Mouse (Mus musculus): ENCODE data around the gene Scaf8.

- TF ChIP-seq GABPA (IDR thresholded peaks at IDR 0.05; ENCODE audit: low read depth, low read length) (no peak), TAL1 (IDR thresholded peaks at IDR 0.05; ENCODE audit: low read length) (no peak), E2F4 (IDR thresholded peaks at IDR 0.05; ENCODE audit: borderline replicate concordance, low read depth, low read length) (no peak), TCF12 (IDR thresholded peaks at IDR 0.05; ENCODE audit: low read depth, low read length) (no peak), EP300 (IDR thresholded peaks at IDR 0.05; ENCODE audit: low read depth in 1 of 2, low read length in 2 of 2) (no peak), ZMIZ1 (IDR thresholded peaks at IDR 0.05; ENCODE audit: low read depth, low read length) (no peak), POLR2AphosphoS5 (IDR thresholded peaks at IDR 0.05; ENCODE audit: borderline replicate concordance, low read depth, low read length) (no peak), CTCF (IDR thresholded peaks at IDR 0.05 in 2 of 3, conservative IDR thresholded peaks at IDR 0.05 in 1 of 3; ENCODE audit: control insufficient read depth in 1 of 3, insufficient read depth in 1 of 3, low read depth in 2 of 3, low read length in 3 of 3, poor library complexity in 1 of 3, severe bottlenecking in 1 of 3) (no peak), BHLHE40 (IDR thresholded peaks at IDR 0.05; ENCODE audit: borderline replicate concordance, low read depth, low read length) (no peak)
Observed at GRCm38 (mm10) chr17:3243672-3244071, 128.9 kb downstream of the Scaf8 start.
